Mouse (Mus musculus): ENCODE measurements at regions not wholly inside any gene's neighbourhood (a gene's known extent, or its start where the extent isn't known, plus 50 kb on each side); places are given as distances from the start of the nearest gene placed in this dataset.

GRCm38 (mm10) chr3:144327235-144327760, 122.3 kb upstream of the Lmo4 start:
- DNase-seq (ENCODE audit: low spot score in 2 of 2), result no peak

GRCm38 (mm10) chr3:144324974-144325373, 120.0 kb upstream of the Lmo4 start:
- DNase-seq (ENCODE audit: low spot score in 2 of 2), result no peak

- DNase-seq (ENCODE audit: low spot score in 2 of 2), result no peak
Measured at GRCm38 (mm10) chr3:144323524-144323923, 118.5 kb upstream of the Lmo4 start.

GRCm38 (mm10) chr3:144319468-144320205, 114.6 kb upstream of the Lmo4 start:
- peak; percentile 31 to 34 for DNase-seq (ENCODE audit: low spot score in 2 of 2)

- DNase-seq (ENCODE audit: low spot score in 2 of 2), result peak; percentile 59 to 70
Measured at GRCm38 (mm10) chr3:144318761-144319467, 113.9 kb upstream of the Lmo4 start.

- no peak for DNase-seq (ENCODE audit: low spot score in 2 of 2)
Measured at GRCm38 (mm10) chr3:144310748-144311147, 105.7 kb upstream of the Lmo4 start.

- no peak for DNase-seq (ENCODE audit: low spot score in 2 of 2)
Measured at GRCm38 (mm10) chr3:144308616-144309015, 103.6 kb upstream of the Lmo4 start.

GRCm38 (mm10) chr3:144307557-144307956, 102.5 kb upstream of the Lmo4 start:
- no peak for DNase-seq (ENCODE audit: low spot score in 2 of 2)

GRCm38 (mm10) chr3:144305456-144305855, 100.4 kb upstream of the Lmo4 start:
- no peak for DNase-seq (ENCODE audit: low spot score in 2 of 2)

GRCm38 (mm10) chr3:144304924-144305323, 99.9 kb upstream of the Lmo4 start:
- no peak for DNase-seq (ENCODE audit: low spot score in 2 of 2)

GRCm38 (mm10) chr3:144302626-144303025, 97.6 kb upstream of the Lmo4 start:
- DNase-seq (ENCODE audit: low spot score in 2 of 2), result no peak

- no peak for DNase-seq (ENCODE audit: low spot score in 2 of 2)
Measured at GRCm38 (mm10) chr3:144301068-144301467, 96.0 kb upstream of the Lmo4 start.

- no peak for DNase-seq (ENCODE audit: low spot score in 2 of 2)
Measured at GRCm38 (mm10) chr3:144299239-144299638, 94.2 kb upstream of the Lmo4 start.

- DNase-seq (ENCODE audit: low spot score in 2 of 2), result peak in 1 of 2 experiments; percentile 26
Measured at GRCm38 (mm10) chr3:144289489-144289888, 84.5 kb upstream of the Lmo4 start.

GRCm38 (mm10) chr3:144286100-144286499, 81.1 kb upstream of the Lmo4 start:
- no peak for DNase-seq (ENCODE audit: low spot score in 2 of 2)

- no peak for DNase-seq (ENCODE audit: low spot score in 2 of 2)
Measured at GRCm38 (mm10) chr3:144284326-144284725, 79.3 kb upstream of the Lmo4 start.

GRCm38 (mm10) chr3:144273115-144273514, 68.1 kb upstream of the Lmo4 start:
- no peak for DNase-seq (ENCODE audit: low spot score in 2 of 2)

- DNase-seq (ENCODE audit: low spot score in 2 of 2), result peak; percentile 24 to 40
Measured at GRCm38 (mm10) chr3:144270206-144270605, 65.2 kb upstream of the Lmo4 start.

GRCm38 (mm10) chr3:144264554-144264953, 59.5 kb upstream of the Lmo4 start:
- no peak for DNase-seq (ENCODE audit: low spot score in 2 of 2)

- no peak for DNase-seq (ENCODE audit: low spot score in 2 of 2)
Measured at GRCm38 (mm10) chr3:144260886-144261285, 55.9 kb upstream of the Lmo4 start.

GRCm38 (mm10) chr3:144257714-144258517, 52.9 kb upstream of the Lmo4 start:
- DNase-seq (ENCODE audit: low spot score in 2 of 2), result no peak

GRCm38 (mm10) chr3:144257196-144257595, 52.2 kb upstream of the Lmo4 start:
- no peak for DNase-seq (ENCODE audit: low spot score in 2 of 2)

Data from frontal cortex, postnatal 36 days (tissue).